Mouse (Mus musculus) CH12.LX (cell line): Measurements from ENCODE around the gene Fkbp6. TPM values are rescaled to one million over a fixed set of nuclear protein-coding genes. Genes with fewer than 3 reads are reported as not detected.

ENCODE experiments used
- DNase-seq: peaks from one replicate; pipeline ENCODE4 v3.0.0-alpha.2; 2013; ENCODE audit errors: extremely low read depth
- H3K27ac ChIP-seq: 2 replicates; pipeline ENCODE4 v1.5.1; 2012; ENCODE audit warnings: low read depth, mild to moderate bottlenecking, control low read depth, moderate library complexity; ENCODE audit not compliant: insufficient read depth
- H3K27me3 ChIP-seq: replicated peaks from 2 replicates; pipeline ENCODE3; 2012; ENCODE audit warnings: inconsistent platforms
- H3K36me3 ChIP-seq, 2 experiments: replicated peaks in 1 of 2; 2 replicates each; pipeline versions ENCODE3 to v1.6.1; 2012; ENCODE audit warnings: inconsistent platforms in 1 of 2, low read length in 1 of 2, mild to moderate bottlenecking in 1 of 2, mixed read lengths in 1 of 2, moderate library complexity in 1 of 2; ENCODE audit not compliant: control insufficient read depth in 1 of 2, insufficient read depth in 1 of 2
- H3K4me1 ChIP-seq, 2 experiments: 2 replicates each; pipeline ENCODE4 v1.6.1; 2012; ENCODE audit warnings: inconsistent platforms in 1 of 2, moderate library complexity in 1 of 2; ENCODE audit not compliant: insufficient read depth in 2 of 2, control insufficient read depth in 1 of 2
- H3K4me2 ChIP-seq: 2 replicates; pipeline ENCODE4 v1.6.1; 2012; ENCODE audit warnings: low read depth, mild to moderate bottlenecking, control low read depth; ENCODE audit not compliant: poor library complexity, insufficient read depth, severe bottlenecking
- H3K4me3 ChIP-seq, 3 experiments: fragments of 150-350 bp in 1 of 3; sonication (generic) in 1 of 3; replicated peaks in 1 of 3; 2 replicates each; pipeline versions ENCODE3 to v1.5.1; 2011 to 2012; ENCODE audit warnings: low read depth in 2 of 3, low read length in 2 of 3, mild to moderate bottlenecking in 2 of 3, moderate library complexity in 2 of 3, control low read depth in 1 of 3, improper control_type of control experiment in 1 of 3, inconsistent platforms in 1 of 3, mixed read lengths in 1 of 3; ENCODE audit not compliant: poor library complexity in 1 of 3
- H3K79me2 ChIP-seq: replicated peaks from 2 replicates; pipeline ENCODE4 v1.6.1; 2012; ENCODE audit warnings: mild to moderate bottlenecking, moderate library complexity; ENCODE audit not compliant: control insufficient read depth, poor library complexity, insufficient read depth, severe bottlenecking; ENCODE audit errors: extremely low read depth
- H3K9ac ChIP-seq: 2 replicates; pipeline ENCODE4 v1.6.1; 2012; ENCODE audit warnings: low read depth, mild to moderate bottlenecking, control low read depth, moderate library complexity; ENCODE audit not compliant: insufficient read depth
- H3K9me3 ChIP-seq: replicated peaks from 2 replicates; pipeline ENCODE3; 2012; ENCODE audit warnings: low read length, inconsistent platforms, mixed read lengths
- CHD1 ChIP-seq: IDR thresholded peaks from 2 replicates; pipeline ENCODE4 v1.6.1; 2012; ENCODE audit warnings: low read depth, low read length, improper control_type of control experiment, inconsistent platforms
- CHD2 ChIP-seq: IDR thresholded peaks from 2 replicates; pipeline ENCODE4 v1.6.1; 2011; ENCODE audit warnings: low read length, improper control_type of control experiment
- E2F4 ChIP-seq: IDR thresholded peaks from 2 replicates; pipeline ENCODE4 v1.6.1; 2011; ENCODE audit warnings: low read depth, low read length, improper control_type of control experiment; ENCODE audit not compliant: insufficient replicate concordance
- GABPA ChIP-seq: IDR thresholded peaks from 2 replicates; pipeline ENCODE4 v1.6.1; 2012; ENCODE audit warnings: low read depth, low read length, improper control_type of control experiment, inconsistent platforms; ENCODE audit not compliant: insufficient replicate concordance
- HCFC1 ChIP-seq: IDR thresholded peaks from 2 replicates; pipeline ENCODE4 v1.6.1; 2012; ENCODE audit warnings: low read depth, mild to moderate bottlenecking, inconsistent platforms, low read length, improper control_type of control experiment
- JUN ChIP-seq: IDR thresholded peaks from 2 replicates; pipeline ENCODE4 v1.6.1; 2011; ENCODE audit warnings: low read depth, mild to moderate bottlenecking, low read length, improper control_type of control experiment, moderate library complexity; ENCODE audit not compliant: insufficient read depth
- JUND ChIP-seq: conservative IDR thresholded peaks from 2 replicates; pipeline ENCODE4 v1.6.1; 2011; ENCODE audit warnings: low read depth, low read length, improper control_type of control experiment
- KAT2A ChIP-seq: IDR thresholded peaks from 2 replicates; pipeline ENCODE4 v1.6.1; 2012; ENCODE audit warnings: low read length, improper control_type of control experiment, inconsistent platforms; ENCODE audit not compliant: insufficient replicate concordance
- MAFK ChIP-seq: IDR thresholded peaks from 2 replicates; pipeline ENCODE4 v1.6.1; 2011; ENCODE audit warnings: low read length, improper control_type of control experiment; ENCODE audit not compliant: insufficient replicate concordance
- NRF1 ChIP-seq: IDR thresholded peaks from 2 replicates; pipeline ENCODE4 v1.6.1; 2014; ENCODE audit warnings: low read depth, mild to moderate bottlenecking, inconsistent platforms, low read length, improper control_type of control experiment, moderate library complexity
- POLR2AphosphoS2 ChIP-seq: IDR thresholded peaks from 2 replicates; pipeline ENCODE4 v1.6.1; 2011; ENCODE audit warnings: low read depth, low read length, improper control_type of control experiment
- RAD21 ChIP-seq: IDR thresholded peaks from 2 replicates; pipeline ENCODE4 v1.6.1; 2011; ENCODE audit warnings: low read depth, mild to moderate bottlenecking, low read length, improper control_type of control experiment, moderate library complexity
- SIN3A ChIP-seq: IDR thresholded peaks from 2 replicates; pipeline ENCODE4 v1.6.1; 2012; ENCODE audit warnings: low read length, improper control_type of control experiment, inconsistent platforms
- SMC3 ChIP-seq: IDR thresholded peaks from 2 replicates; pipeline ENCODE4 v1.6.1; 2011; ENCODE audit warnings: low read depth, low read length, improper control_type of control experiment
- TBP ChIP-seq: conservative IDR thresholded peaks from 2 replicates; pipeline ENCODE4 v1.6.1; 2011; ENCODE audit warnings: low read depth, low read length, improper control_type of control experiment
- USF1 ChIP-seq: IDR thresholded peaks from 2 replicates; pipeline ENCODE4 v1.6.1; 2014; ENCODE audit warnings: low read depth, mild to moderate bottlenecking, inconsistent platforms, low read length, improper control_type of control experiment
- dilution Hi-C: fragments of 300-500 bp; cut with MboI; formaldehyde crosslinking; loops from 2 replicates; pipeline ENCODE4 v1.14.3; 2020; ENCODE audit warnings: low sequenced_read_pairs; ENCODE audit not compliant: extremely low pct_unique_long_range_greater_than_20kb, extremely low pct_ligation_motif_present
- in situ Hi-C: fragments of 300-500 bp; cut with MboI; formaldehyde crosslinking; loops from 3 replicates; pipeline ENCODE4 v1.14.3; 2019; ENCODE audit warnings: low sequenced_read_pairs, low pct_ligation_motif_present, low pct_unique_long_range_greater_than_20kb, mixed read lengths
- polyA plus RNA-seq: library from polyadenylated mRNA; unstranded; fragments of >175 nt; gene quantifications from 2 replicates; pipeline ENCODE4 v1.2.1, GENCODE M21; 2012; ENCODE audit warnings: low read depth; ENCODE audit not compliant: insufficient read length
- total RNA-seq, 2 experiments: library from RNA; depleted of rRNA; stranded (reverse); fragments of 300-350 nt in 1 of 2; fragments of >200 nt in 1 of 2; gene quantifications; 2 replicates each; pipeline ENCODE4 v1.2.3; 2012 to 2014

Gene Fkbp6
- total and polyA plus RNA-seq, 3 experiments, result not detected

GRCm38 (mm10) chr5:135270361-135270760, 79.5 kb downstream of the Fkbp6 start:
- DNase-seq, result no peak
- in situ Hi-C loops (no loop called here), dilution Hi-C loops (no loop called here)
- TF ChIP-seq GABPA, result no peak
- TF ChIP-seq SMC3, result no peak
- no peak for TF ChIP-seq CHD2
- TF ChIP-seq KAT2A, result no peak
- no peak for TF ChIP-seq POLR2AphosphoS2
- no peak for TF ChIP-seq RAD21
- no peak for TF ChIP-seq JUND
- TF ChIP-seq SIN3A, result no peak
- TF ChIP-seq JUN, result no peak
- no peak for TF ChIP-seq E2F4
- TF ChIP-seq TBP, result no peak
- no peak for TF ChIP-seq HCFC1
- no peak for TF ChIP-seq USF1
- Histone ChIP-seq H3K27ac (no peak overlapping the region), H3K4me3 (no peak overlapping the region), H3K9me3 (no peaks in the 10 kb centered on the region), H3K27me3 (peaks cover 48% of the 10 kb centered on the region), H3K79me2 (no peaks in the 10 kb centered on the region), H3K36me3 (no peaks in the 10 kb centered on the region), H3K9ac (no peak overlapping the region), H3K4me1 (peaks cover 0 to 5% of the 10 kb centered on the region in 2 experiments; a peak in 3 of 4 replicates), H3K4me2 (no peak overlapping the region)

- H3K27me3 ChIP-seq, result peaks cover 48% of the 10 kb centered on the region
- no peak overlapping the region for H3K9ac ChIP-seq
- DNase-seq, result no peak
- H3K36me3 ChIP-seq, result no peaks in the 10 kb centered on the region
- dilution Hi-C loops (no loop called here), in situ Hi-C loops (no loop called here)
- no peak for TF ChIP-seq MAFK
- no peak for TF ChIP-seq CHD1
- TF ChIP-seq E2F4, result no peak
- no peak for TF ChIP-seq NRF1
- no peak overlapping the region for H3K27ac ChIP-seq
- H3K9me3 ChIP-seq, result no peaks in the 10 kb centered on the region
- no peak overlapping the region for H3K4me3 ChIP-seq
- H3K4me2 ChIP-seq, result no peak overlapping the region
- H3K79me2 ChIP-seq, result no peaks in the 10 kb centered on the region
- H3K4me1 ChIP-seq, result peaks cover 0 to 8% of the 10 kb centered on the region in 2 experiments; a peak in 3 of 4 replicates
Measured at GRCm38 (mm10) chr5:135269451-135269850, 80.4 kb downstream of the Fkbp6 start.
